Comparison of ENCODE assay signal across 8 mouse cellular contexts in the genomic region with DNA sequence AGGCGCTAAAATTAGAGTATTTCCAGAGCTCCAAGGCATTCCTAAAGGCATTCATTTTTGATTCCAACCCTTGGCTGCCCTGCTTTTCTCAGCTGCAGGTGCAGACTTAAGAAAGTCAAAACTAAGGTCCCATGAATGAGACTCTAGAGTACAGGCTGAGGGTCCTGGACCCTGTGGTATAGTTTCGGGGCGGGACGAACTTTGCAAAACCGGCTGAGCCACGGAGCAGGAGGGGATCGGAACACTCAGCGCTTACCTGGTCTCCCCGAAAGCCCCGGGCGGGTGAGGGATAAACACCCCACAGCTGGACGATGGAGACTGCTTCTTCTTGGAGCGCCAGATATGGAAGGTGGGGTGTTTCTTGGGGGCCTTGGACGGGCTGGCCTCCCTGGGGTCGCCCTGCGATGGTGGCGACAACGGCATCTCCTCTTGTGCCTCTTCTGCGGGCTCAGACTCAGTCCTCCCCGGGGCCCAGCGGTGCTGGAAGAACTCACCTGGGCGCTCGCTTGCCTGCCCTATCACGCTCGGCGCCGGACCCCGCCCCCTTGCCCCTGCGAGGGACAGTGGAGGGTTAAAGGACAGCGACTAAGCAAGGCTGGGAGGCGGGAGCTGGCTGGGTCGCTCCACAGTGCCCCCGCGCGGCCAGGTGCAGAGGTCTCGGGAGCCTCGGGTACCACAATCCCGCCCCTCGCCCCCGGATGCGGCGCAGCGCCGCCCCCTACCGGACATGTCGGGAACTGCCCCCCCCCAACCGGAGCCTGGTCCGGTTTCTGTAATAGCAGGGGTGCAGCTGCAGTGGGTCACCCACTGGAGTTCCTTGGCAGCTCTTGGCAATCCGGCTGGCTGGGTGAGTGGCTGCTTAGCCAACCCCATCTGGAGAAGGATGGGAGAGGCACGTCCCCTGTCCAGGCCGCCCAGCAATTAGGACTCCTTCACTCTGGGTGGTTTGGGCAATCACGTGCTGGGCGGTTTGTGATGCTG. TPM values are rescaled to one million over a fixed set of nuclear protein-coding genes. Genes with fewer than 3 reads are reported as not detected.
DNase-seq lines count a peak whose midpoint lies in the region; ATAC-seq and TF ChIP-seq lines count a peak whose summit lies in the region.

A gene (minus strand): TSS at position 517 of the 981 bp plus-strand sequence.

- H3K4me3 ChIP-seq in liver, embryonic 14.5 days (ENCODE audit: insufficient read depth in 1 of 2, low read depth in 2 of 2, low read length in 2 of 2): peak within 1 kb of the TSS in 1 of 2 experiments; percentile 38; a peak in 2 of 4 replicates
- H3K4me3 ChIP-seq in stomach, postnatal 0 days (ENCODE audit: low read depth, low read length): peak within 1 kb of the TSS; percentile 34

- no peak within 1 kb of the TSS for H3K27ac ChIP-seq in liver, embryonic 14.5 days
- H3K27ac ChIP-seq in stomach, postnatal 0 days (replicated peaks): no peak within 1 kb of the TSS

- TF ChIP-seq EP300 in liver, embryonic 14.5 days (IDR thresholded peaks at IDR 0.05; ENCODE audit: low read depth): no peak
- TF ChIP-seq EP300 in stomach, postnatal 0 days (optimal IDR thresholded peaks at IDR 0.05): no peak

- DNase-seq in layer of hippocampus, adult 18-20 months (ENCODE audit: low spot score in 2 of 2): peak; percentile 10 to 17
- DNase-seq in layer of hippocampus, adult 9-11 months: no peak
- DNase-seq in gastrocnemius, postnatal 25 days: peak; percentile 34
- peak; percentile 78 for DNase-seq in kidney, adult 18-20 months
- peak; percentile 7 to 37 (median 20) for DNase-seq in liver, embryonic 14.5 days (ENCODE audit: low read depth in 3 of 3, low spot score in 3 of 3)
- peak; percentile 84 for DNase-seq in neural tube, embryonic 10.5 days (ENCODE audit: extremely low spot score, low spot score)
- peak; percentile 92 for DNase-seq in stomach, postnatal 0 days (ENCODE audit: low spot score)

- peak; percentile 69 for ATAC-seq in common myeloid progenitor, adult 5-6 weeks (replicated peaks; ENCODE audit: low read depth, poor library complexity, severe bottlenecking)
- peak; percentile 77 for ATAC-seq in liver, embryonic 14.5 days (ENCODE audit: insufficient read depth)
- peak; percentile 93 for ATAC-seq in stomach, postnatal 0 days (ENCODE audit: low FRiP score, low TSS enrichment)

- H3K27me3 ChIP-seq in liver, embryonic 14.5 days (ENCODE audit: control insufficient read depth, insufficient read depth, low read length): peaks cover 21% of the 10 kb centered on the region
- H3K27me3 ChIP-seq in stomach, postnatal 0 days (ENCODE audit: control insufficient read depth, insufficient read depth, low read length): no peaks in the 10 kb centered on the region

- peak within 1 kb of the TSS; percentile 53 for H3K4me2 ChIP-seq in liver, embryonic 14.5 days (ENCODE audit: low read depth)
- peak within 1 kb of the TSS; percentile 65 for H3K4me2 ChIP-seq in stomach, postnatal 0 days (replicated peaks; ENCODE audit: low read depth)

- H3K4me1 ChIP-seq in liver, embryonic 14.5 days (replicated peaks; ENCODE audit: control insufficient read depth in 2 of 2, insufficient read depth in 2 of 2, low read length in 1 of 2): peaks cover 0 to 3% of the 10 kb centered on the region in 2 experiments; a peak in 1 of 4 replicates
- H3K4me1 ChIP-seq in stomach, postnatal 0 days (replicated peaks; ENCODE audit: control insufficient read depth, insufficient read depth): no peaks in the 10 kb centered on the region

- peak; percentile 89 for TF ChIP-seq CTCF in liver, embryonic 14.5 days (IDR thresholded peaks at IDR 0.05; ENCODE audit: low read depth)
- TF ChIP-seq CTCF in stomach, postnatal 0 days (IDR thresholded peaks at IDR 0.05; ENCODE audit: low read depth): peak; percentile 90

- H3K9me3 ChIP-seq in liver, embryonic 14.5 days (ENCODE audit: control insufficient read depth, low read length): no peaks in the 10 kb centered on the region
- H3K9me3 ChIP-seq in stomach, postnatal 0 days (ENCODE audit: control insufficient read depth, low read length): no peaks in the 10 kb centered on the region

- H3K36me3 ChIP-seq in liver, embryonic 14.5 days (replicated peaks; ENCODE audit: control insufficient read depth, insufficient read depth, low read depth): no peaks in the 10 kb centered on the region
- H3K36me3 ChIP-seq in stomach, postnatal 0 days (ENCODE audit: control insufficient read depth, insufficient read depth, low read length): no peaks in the 10 kb centered on the region

- WGBS in liver, embryonic 14.5 days (ENCODE audit: insufficient replicate concordance): 5% methylated on average over 53 of the region's 53 CpGs
- WGBS in stomach, postnatal 0 days: 5% methylated on average over 50 of the region's 53 CpGs

- H3K9ac ChIP-seq in liver, embryonic 14.5 days (replicated peaks): no peak within 1 kb of the TSS
- H3K9ac ChIP-seq in stomach, postnatal 0 days (ENCODE audit: low read length): peak within 1 kb of the TSS; percentile 47

RNA-seq across cellular contexts. Expression of the gene that starts here (rescaled TPM):
- under 1 TPM; 0.43 to 0.59 TPM for total RNA-seq in layer of hippocampus, adult 18-20 months (2021)
- total RNA-seq in common myeloid progenitor, adult 5-6 weeks (2017): 0.39 and 0.46 TPM in 2 replicates
- total RNA-seq in gastrocnemius, postnatal 25 days (2021): 1 to 10 TPM; 1.2 to 1.3 TPM
- polyA plus RNA-seq in liver, embryonic 14.5 days (2012; rRNA removed): 0.22 and 0.25 TPM in 2 replicates
- 0.48 and 0.54 TPM in 2 replicates for polyA plus RNA-seq in liver, embryonic 14.5 days (2014; fragmentation: Nextera tagmentation; extraction: Ambion mirVana)
- polyA plus RNA-seq in stomach, postnatal 0 days (2015; fragmentation: Nextera tagmentation; extraction: Ambion mirVana): 9.0 and 10.4 TPM in 2 replicates

Comparison
In these comparisons a context has a peak if more than half of its experiments do, and no peak if none do; other contexts are left out.
1. Peak in DNase-seq in layer of hippocampus, adult 18-20 months; RNA of the gene not detected or under 1 TPM.
2. Peak in ATAC-seq in common myeloid progenitor, adult 5-6 weeks; RNA of the gene not detected or under 1 TPM.
3. Peak in DNase-seq, ATAC-seq and H3K4me2 ChIP-seq in liver, embryonic 14.5 days; RNA of the gene not detected or under 1 TPM.